Mouse (Mus musculus): ENCODE data around the gene Il17f. TPM values are rescaled to one million over a fixed set of nuclear protein-coding genes. Genes with fewer than 3 reads are reported as not detected.
"Not testable (repeated sequence)": the region's sequence is repeated elsewhere in the genome, so short reads cannot be mapped to it uniquely, and the experiment has no call there.

The Il17f gene
- polyA plus RNA-seq, 1 experiment from 2014 or later = 0.54 TPM

GRCm38 (mm10) chr1:20774026-20774730, 16.2 kb downstream of the Il17f start:
- not testable (repeated sequence) for H3K9me3 ChIP-seq; H3K4me2 ChIP-seq (replicated peaks); ATAC-seq (ENCODE audit: low FRiP score, low read depth); H3K4me1 ChIP-seq; H3K9ac ChIP-seq (replicated peaks); H3K36me3 ChIP-seq; H3K27me3 ChIP-seq; H3K27ac ChIP-seq (replicated peaks); H3K4me3 ChIP-seq
- WGBS = 89% methylated on average over 4 of the region's 4 CpGs

DNA sequence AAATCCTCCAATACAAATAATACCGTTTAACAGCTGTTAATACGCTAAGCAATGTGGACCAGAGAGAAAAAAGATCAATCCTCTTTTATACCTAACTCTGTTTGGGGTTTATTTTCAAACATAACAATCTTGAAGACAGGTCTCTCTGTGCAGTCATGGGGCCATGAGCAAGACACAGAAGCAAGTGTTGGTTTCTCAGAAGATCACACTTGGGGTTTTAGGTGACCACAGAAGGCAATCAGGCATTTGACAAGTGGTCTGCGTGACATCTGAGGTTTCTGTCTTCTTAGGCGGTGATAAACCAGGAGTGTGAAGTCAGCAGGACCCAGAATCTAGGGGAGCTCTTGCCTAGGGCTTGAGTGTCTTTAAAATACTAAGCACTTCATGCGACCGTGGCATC, 23.9 kb downstream of the Il17f start:
- Histone ChIP-seq H3K36me3 (no peaks in the 10 kb centered on the region), H3K9ac (replicated peaks) (no peak overlapping the region), H3K4me3 (no peak overlapping the region), H3K27me3 (no peaks in the 10 kb centered on the region), H3K27ac (replicated peaks) (no peak overlapping the region), H3K4me1 (no peaks in the 10 kb centered on the region), H3K9me3 (no peaks in the 10 kb centered on the region), H3K4me2 (replicated peaks) (no peak overlapping the region)
- no peak for ATAC-seq (ENCODE audit: low FRiP score, low read depth)
- WGBS = 86% methylated on average over 6 of the region's 6 CpGs

DNA sequence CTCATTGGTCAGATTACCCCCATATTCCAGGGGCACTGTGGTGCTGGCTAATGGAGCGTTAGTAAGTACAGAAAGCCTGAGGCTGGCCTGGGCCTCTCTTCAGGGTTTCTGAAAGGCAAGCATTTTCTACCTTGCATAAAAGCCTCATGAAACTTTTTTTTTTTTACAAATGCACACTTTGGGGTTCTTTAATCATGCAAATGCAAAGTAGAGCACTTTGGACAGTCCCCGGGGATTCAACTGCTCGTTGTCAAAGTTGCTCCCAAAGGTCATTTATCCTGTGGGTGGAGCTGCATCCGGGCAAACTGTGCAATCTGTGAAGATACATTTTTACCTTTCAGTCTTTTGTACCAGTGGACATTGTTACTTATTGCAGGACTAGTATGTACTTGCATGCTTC, 29.0 kb downstream of the Il17f start:
- Histone ChIP-seq H3K9me3 (no peaks in the 10 kb centered on the region), H3K27me3 (no peaks in the 10 kb centered on the region), H3K4me2 (replicated peaks) (no peak overlapping the region), H3K9ac (replicated peaks) (no peak overlapping the region), H3K4me3 (no peak overlapping the region), H3K36me3 (no peaks in the 10 kb centered on the region), H3K4me1 (no peaks in the 10 kb centered on the region), H3K27ac (replicated peaks) (no peak overlapping the region)
- ATAC-seq (ENCODE audit: low FRiP score, low read depth) = no peak
- WGBS = 61% methylated on average over 4 of the region's 4 CpGs

GRCm38 (mm10) chr1:20760331-20760730, 30.1 kb downstream of the Il17f start:
- WGBS = 90% methylated on average over 5 of the region's 5 CpGs

GRCm38 (mm10) chr1:20759799-20760198, 30.6 kb downstream of the Il17f start:
- no peaks in the 10 kb centered on the region for H3K4me1 ChIP-seq
- 91% methylated on average over 10 of the region's 10 CpGs for WGBS
- H3K4me3 ChIP-seq = no peak overlapping the region
- H3K27me3 ChIP-seq = no peaks in the 10 kb centered on the region
- H3K9me3 ChIP-seq = no peaks in the 10 kb centered on the region
- H3K27ac ChIP-seq (replicated peaks) = no peak overlapping the region
- H3K36me3 ChIP-seq = no peaks in the 10 kb centered on the region
- no peak overlapping the region for H3K4me2 ChIP-seq (replicated peaks)
- no peak for ATAC-seq (ENCODE audit: low FRiP score, low read depth)
- H3K9ac ChIP-seq (replicated peaks) = no peak overlapping the region

More at GRCm38 (mm10) chr1:20760331-20760730, 30.1 kb downstream of the Il17f start:
- no peaks in the 10 kb centered on the region for H3K27me3 ChIP-seq
- no peaks in the 10 kb centered on the region for H3K36me3 ChIP-seq
- no peaks in the 10 kb centered on the region for H3K9me3 ChIP-seq
- H3K4me1 ChIP-seq = no peaks in the 10 kb centered on the region
- no peak overlapping the region for H3K9ac ChIP-seq (replicated peaks)
- no peak for ATAC-seq (ENCODE audit: low FRiP score, low read depth)
- no peak overlapping the region for H3K27ac ChIP-seq (replicated peaks)
- H3K4me3 ChIP-seq = no peak overlapping the region
- H3K4me2 ChIP-seq (replicated peaks) = no peak overlapping the region

- 93% methylated on average over 3 of the region's 3 CpGs for WGBS
These were observed 32.8 kb downstream of the Il17f start for GRCm38 (mm10) chr1:20757586-20757985.

DNA sequence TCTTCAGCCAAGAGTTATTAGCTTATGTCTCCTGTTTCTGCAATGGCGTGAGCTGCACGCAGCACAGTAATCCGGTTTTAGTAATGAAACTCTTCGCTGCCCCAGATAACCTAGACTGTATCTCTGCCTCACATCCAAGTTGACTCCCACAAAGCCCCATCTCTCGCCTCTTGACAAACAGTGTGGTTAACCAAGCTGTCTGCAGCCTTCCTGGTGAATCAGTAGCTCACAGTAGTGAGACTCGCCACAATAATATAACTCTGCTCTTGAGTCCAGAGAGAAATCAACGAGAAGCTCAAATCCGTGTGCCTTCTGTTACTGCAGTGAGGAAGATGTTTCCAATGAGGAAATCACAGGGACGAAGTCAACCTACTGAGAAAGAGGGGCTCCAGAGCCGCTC, 36.0 kb downstream of the Il17f start:
- Histone ChIP-seq H3K4me1 (no peaks in the 10 kb centered on the region), H3K27me3 (no peaks in the 10 kb centered on the region), H3K9me3 (no peaks in the 10 kb centered on the region), H3K4me3 (no peak overlapping the region), H3K4me2 (replicated peaks) (no peak overlapping the region), H3K36me3 (no peaks in the 10 kb centered on the region), H3K9ac (replicated peaks) (no peak overlapping the region), H3K27ac (replicated peaks) (no peak overlapping the region)
- WGBS = 88% methylated on average over 10 of the region's 10 CpGs
- no peak for ATAC-seq (ENCODE audit: low FRiP score, low read depth)

More at GRCm38 (mm10) chr1:20757586-20757985, 32.8 kb downstream of the Il17f start:
- Histone ChIP-seq H3K36me3 (no peaks in the 10 kb centered on the region), H3K4me1 (no peaks in the 10 kb centered on the region), H3K4me2 (replicated peaks) (no peak overlapping the region), H3K9ac (replicated peaks) (no peak overlapping the region), H3K9me3 (no peaks in the 10 kb centered on the region), H3K27me3 (no peaks in the 10 kb centered on the region), H3K4me3 (no peak overlapping the region), H3K27ac (replicated peaks) (no peak overlapping the region)
- ATAC-seq (ENCODE audit: low FRiP score, low read depth) = no peak

- WGBS = 84% methylated on average over 3 of the region's 3 CpGs
- Histone ChIP-seq H3K27ac (replicated peaks) (no peak overlapping the region), H3K9ac (replicated peaks) (no peak overlapping the region), H3K4me3 (no peak overlapping the region), H3K36me3 (no peaks in the 10 kb centered on the region), H3K27me3 (no peaks in the 10 kb centered on the region), H3K4me2 (replicated peaks) (no peak overlapping the region), H3K4me1 (no peaks in the 10 kb centered on the region), H3K9me3 (no peaks in the 10 kb centered on the region)
- ATAC-seq (ENCODE audit: low FRiP score, low read depth) = no peak
These were observed 49.9 kb downstream of the Il17f start for GRCm38 (mm10) chr1:20740496-20740998.

- Histone ChIP-seq H3K9ac (replicated peaks) (no peak overlapping the region), H3K27me3 (no peaks in the 10 kb centered on the region), H3K36me3 (no peaks in the 10 kb centered on the region), H3K4me1 (no peaks in the 10 kb centered on the region), H3K4me2 (replicated peaks) (no peak overlapping the region), H3K9me3 (no peaks in the 10 kb centered on the region), H3K4me3 (no peak overlapping the region), H3K27ac (replicated peaks) (no peak overlapping the region)
- ATAC-seq (ENCODE audit: low FRiP score, low read depth) = no peak
- WGBS = 82% methylated on average over 2 of the region's 2 CpGs
These were observed 51.9 kb downstream of the Il17f start for GRCm38 (mm10) chr1:20738483-20738882.

DNA sequence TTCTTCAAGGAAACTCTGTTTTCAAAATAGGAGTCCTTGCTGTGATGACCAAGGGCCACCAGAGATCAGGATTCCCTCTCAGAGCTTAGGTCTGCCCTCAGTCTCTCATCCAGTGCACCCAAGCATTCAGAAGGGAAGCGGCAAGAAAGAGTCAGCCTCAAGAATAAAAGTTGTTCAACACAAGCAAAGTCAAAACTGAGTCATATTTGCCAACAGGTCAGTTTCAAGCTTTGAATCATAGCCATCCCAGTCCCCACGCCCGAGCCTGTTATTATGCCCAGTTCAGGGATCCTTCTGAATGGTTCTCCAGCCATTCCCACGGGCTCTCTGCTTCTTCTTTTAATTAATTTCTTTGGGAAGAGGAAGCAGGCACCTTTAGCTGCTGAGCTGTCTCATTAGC, 53.8 kb downstream of the Il17f start:
- H3K9ac ChIP-seq (replicated peaks) = no peak overlapping the region
- no peak overlapping the region for H3K27ac ChIP-seq (replicated peaks)
- no peaks in the 10 kb centered on the region for H3K9me3 ChIP-seq
- no peaks in the 10 kb centered on the region for H3K27me3 ChIP-seq
- H3K4me3 ChIP-seq = no peak overlapping the region
- no peak overlapping the region for H3K4me2 ChIP-seq (replicated peaks)
- no peaks in the 10 kb centered on the region for H3K36me3 ChIP-seq
- 80% methylated on average over 4 of the region's 4 CpGs for WGBS
- ATAC-seq (ENCODE audit: low FRiP score, low read depth) = no peak
- H3K4me1 ChIP-seq = no peaks in the 10 kb centered on the region

DNA sequence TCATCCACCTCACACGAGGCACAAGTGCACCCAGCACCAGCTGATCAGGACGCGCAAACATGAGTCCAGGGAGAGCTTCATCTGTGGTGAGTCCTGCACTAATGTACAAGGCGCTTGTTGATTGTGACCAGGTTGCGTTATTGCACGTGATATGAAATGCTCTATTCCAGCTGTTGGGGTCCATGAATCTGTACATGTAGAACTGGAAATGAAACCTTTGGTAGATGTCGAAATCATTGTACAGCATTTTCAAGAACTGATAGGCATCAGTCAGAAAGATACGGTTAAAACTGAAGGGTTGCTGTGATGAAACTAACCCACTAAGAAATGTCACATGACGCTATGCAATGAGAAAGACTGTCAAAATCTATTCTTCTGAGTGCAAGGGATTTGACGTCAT, 59.5 kb downstream of the Il17f start, which contains the start of gene Il17a:
Gene Il17a (plus strand): TSS at position 3 of the 400 bp plus-strand sequence.
- Histone ChIP-seq H3K4me3 (no peak within 1 kb of the TSS), H3K4me2 (replicated peaks) (no peak within 1 kb of the TSS), H3K4me1 (no peaks in the 10 kb centered on the region), H3K27ac (replicated peaks) (no peak within 1 kb of the TSS), H3K9me3 (peaks cover 6% of the 10 kb centered on the region; the same call in 1 of the 2 replicates), H3K36me3 (no peaks in the 10 kb centered on the region), H3K27me3 (no peaks in the 10 kb centered on the region), H3K9ac (replicated peaks) (no peak within 1 kb of the TSS)
- 93% methylated on average over 10 of the region's 10 CpGs for WGBS
- ATAC-seq (ENCODE audit: low FRiP score, low read depth) = no peak
